Mouse (Mus musculus) midbrain, postnatal 0 days (tissue): Measurements from ENCODE around the gene Traf3ip1. TPM values are rescaled to one million over a fixed set of nuclear protein-coding genes. Genes with fewer than 3 reads are reported as not detected.

ENCODE experiments used
- ATAC-seq: fragments of 200-750 bp; cut with Nextera tagmentation; 2 replicates; pipeline ENCODE4 v1.8.0; 2017; ENCODE audit warnings: moderate number of reproducible peaks, mild to moderate bottlenecking, moderate TSS enrichment, moderate library complexity; ENCODE audit not compliant: low FRiP score
- DNase-seq: peaks from one replicate; pipeline ENCODE4 v3.0.0-alpha.2; 2015; ENCODE audit warnings: low spot score
- H3K27ac ChIP-seq: fragments of 300-500 bp; sonication (generic); 2 replicates; pipeline ENCODE4 v1.5.1; 2014; ENCODE audit warnings: low read depth, mild to moderate bottlenecking, low read length, mixed read lengths
- H3K27me3 ChIP-seq: fragments of 300-500 bp; sonication (generic); 2 replicates; pipeline ENCODE4 v1.6.1; 2014; ENCODE audit warnings: low read length, control low read depth, mixed read lengths; ENCODE audit not compliant: insufficient read depth
- H3K36me3 ChIP-seq: fragments of 300-500 bp; sonication (generic); 2 replicates; pipeline ENCODE4 v1.6.1; 2014; ENCODE audit warnings: low read length, control low read depth, mixed read lengths; ENCODE audit not compliant: insufficient read depth
- H3K4me1 ChIP-seq: fragments of 300-500 bp; sonication (generic); 2 replicates; pipeline ENCODE4 v1.6.1; 2014; ENCODE audit warnings: mild to moderate bottlenecking, control low read depth, antibody characterized with exemption, low read length, mixed read lengths; ENCODE audit not compliant: insufficient read depth
- H3K4me2 ChIP-seq: fragments of 300-500 bp; sonication (generic); 2 replicates; pipeline ENCODE4 v1.6.1; 2014; ENCODE audit warnings: low read depth, mild to moderate bottlenecking, low read length, mixed read lengths; ENCODE audit not compliant: poor library complexity, severe bottlenecking
- H3K4me3 ChIP-seq: fragments of 300-500 bp; sonication (generic); 2 replicates; pipeline ENCODE4 v1.5.1; 2014; ENCODE audit warnings: low read depth, mild to moderate bottlenecking, low read length, moderate library complexity
- H3K9ac ChIP-seq: fragments of 300-500 bp; sonication (generic); replicated peaks from 2 replicates; pipeline ENCODE4 v1.6.1; 2014; ENCODE audit warnings: mild to moderate bottlenecking, low read length, moderate library complexity, mixed read lengths; ENCODE audit not compliant: poor library complexity, severe bottlenecking
- H3K9me3 ChIP-seq: fragments of 300-500 bp; sonication (generic); 2 replicates; pipeline ENCODE4 v1.6.1; 2016; ENCODE audit warnings: low read length, control low read depth
- CTCF ChIP-seq: IDR thresholded peaks from 2 replicates; pipeline ENCODE4 v1.5.1; 2016; ENCODE audit warnings: antibody characterized with exemption, mild to moderate bottlenecking
- WGBS: fragments of 180-500 bp; shearing (Covaris S2); extraction: QIAGEN DNeasy Blood & Tissue Kit; methylation state at CpG from one replicate; pipeline ENCODE4 v1.1.7; 2014; 5-methylcytosine and 5-hydroxymethylcytosine counted together
- polyA plus RNA-seq: library from polyadenylated mRNA; unstranded; fragments of >200 nt; fragmentation: Nextera tagmentation; extraction: Ambion mirVana; gene quantifications from 2 replicates; pipeline ENCODE4 v1.2.1, GENCODE M21; 2015
- total RNA-seq: library from RNA; depleted of rRNA; stranded (reverse); fragments of >200 nt; gene quantifications from 2 replicates; pipeline ENCODE4 v1.2.3, GENCODE M21; 2014

The Traf3ip1 gene
- total and polyA plus RNA-seq, 2 experiments from 2014 or later, result 7.0 to 17.3 TPM

DNA sequence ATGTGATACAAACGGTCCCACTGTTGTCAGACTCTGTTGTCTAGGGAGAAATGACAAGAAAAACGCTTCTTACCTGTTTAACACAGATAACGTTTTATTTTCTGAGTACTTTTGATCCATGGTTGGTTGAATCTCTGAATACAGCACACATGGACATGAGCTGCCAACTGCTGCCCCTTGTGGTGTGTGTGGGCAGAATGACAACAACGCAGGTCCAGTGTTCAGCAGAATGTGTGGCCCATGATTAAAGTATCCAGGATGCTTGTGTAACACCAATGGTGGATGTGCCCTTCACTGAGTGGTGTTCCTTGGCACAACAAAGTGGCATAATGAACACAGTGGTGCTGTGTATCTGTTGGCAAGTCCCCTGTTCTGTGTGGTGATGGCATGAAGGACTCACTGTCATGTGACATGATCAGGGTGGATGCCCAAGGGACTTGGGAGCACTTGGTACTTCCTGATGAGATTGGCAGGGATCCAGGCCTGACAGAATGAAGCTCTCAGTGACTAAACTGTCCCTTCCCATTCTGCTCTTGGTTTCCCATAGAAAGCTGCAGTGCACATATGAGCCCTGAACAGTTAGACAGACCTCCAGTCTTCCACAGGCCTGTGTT, 68.6 kb downstream of the Traf3ip1 start:
- ATAC-seq (no peak), DNase-seq (peak; percentile 71)
- no peak overlapping the region for H3K4me3 ChIP-seq
- TF ChIP-seq CTCF, result peak; percentile 45
- H3K4me2 ChIP-seq, result no peak overlapping the region
- no peaks in the 10 kb centered on the region; the same call in 1 of the 2 replicates for H3K36me3 ChIP-seq
- 83% methylated on average over 4 of the region's 4 CpGs for WGBS
- H3K27me3 ChIP-seq, result no peaks in the 10 kb centered on the region
- no peaks in the 10 kb centered on the region for H3K4me1 ChIP-seq
- H3K9ac ChIP-seq, result no peak overlapping the region
- no peaks in the 10 kb centered on the region for H3K9me3 ChIP-seq
- H3K27ac ChIP-seq, result no peak overlapping the region

DNA sequence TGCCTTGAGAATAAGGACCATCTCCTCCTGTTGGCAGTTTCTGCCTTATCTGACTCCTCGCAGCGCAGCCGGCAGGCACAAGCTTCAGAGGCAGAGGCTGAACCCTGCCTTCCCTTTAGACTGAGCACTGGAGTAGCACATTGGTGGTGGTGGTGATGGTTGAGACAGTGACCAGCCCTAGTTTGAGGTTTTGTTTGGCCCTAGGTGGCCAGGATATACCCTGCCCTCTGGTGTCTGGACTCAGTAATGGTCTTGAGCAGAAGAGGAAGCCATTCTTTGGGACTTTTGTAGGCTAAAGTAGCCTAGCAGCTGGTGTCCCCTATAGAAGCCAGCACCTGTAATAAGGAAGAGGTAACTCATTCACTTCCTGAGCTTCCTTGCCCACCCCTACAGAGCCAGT, 69.6 kb downstream of the Traf3ip1 start:
- Histone ChIP-seq H3K9me3 (no peaks in the 10 kb centered on the region), H3K4me3 (no peak overlapping the region), H3K4me1 (no peaks in the 10 kb centered on the region), H3K36me3 (no peaks in the 10 kb centered on the region; the same call in 1 of the 2 replicates), H3K27me3 (no peaks in the 10 kb centered on the region), H3K9ac (no peak overlapping the region), H3K4me2 (no peak overlapping the region), H3K27ac (no peak overlapping the region)
- 70% methylated on average over 3 of the region's 3 CpGs for WGBS
- peak; percentile 65 for TF ChIP-seq CTCF
- no peak for ATAC-seq
- DNase-seq, result no peak

DNA sequence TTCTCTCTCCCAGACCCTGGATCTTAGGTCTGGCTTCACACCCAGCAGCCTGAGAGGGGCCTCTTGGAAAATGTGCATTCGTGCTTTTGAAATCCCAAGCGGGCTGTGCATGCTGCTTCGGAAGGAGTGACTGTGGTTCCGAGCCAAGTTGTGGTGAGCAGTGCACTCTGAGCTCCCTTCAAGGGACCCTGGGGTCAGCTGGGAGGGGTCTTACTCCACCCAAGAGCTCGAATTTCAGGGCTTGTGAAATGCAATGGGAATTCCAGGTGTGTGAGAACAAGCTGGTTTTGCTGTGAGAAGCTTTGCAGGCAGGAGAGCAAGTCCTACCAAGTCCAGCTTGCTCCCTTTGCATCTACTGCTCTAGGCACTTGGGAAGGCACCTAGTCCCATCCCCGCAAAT, 70.2 kb downstream of the Traf3ip1 start:
- Histone ChIP-seq H3K27ac (no peak overlapping the region), H3K4me2 (no peak overlapping the region), H3K4me1 (no peaks in the 10 kb centered on the region), H3K36me3 (no peaks in the 10 kb centered on the region; the same call in 1 of the 2 replicates), H3K4me3 (no peak overlapping the region), H3K27me3 (no peaks in the 10 kb centered on the region), H3K9me3 (no peaks in the 10 kb centered on the region), H3K9ac (no peak overlapping the region)
- WGBS, result 75% methylated on average over 6 of the region's 6 CpGs
- no peak for TF ChIP-seq CTCF
- no peak for DNase-seq
- ATAC-seq, result no peak

DNA sequence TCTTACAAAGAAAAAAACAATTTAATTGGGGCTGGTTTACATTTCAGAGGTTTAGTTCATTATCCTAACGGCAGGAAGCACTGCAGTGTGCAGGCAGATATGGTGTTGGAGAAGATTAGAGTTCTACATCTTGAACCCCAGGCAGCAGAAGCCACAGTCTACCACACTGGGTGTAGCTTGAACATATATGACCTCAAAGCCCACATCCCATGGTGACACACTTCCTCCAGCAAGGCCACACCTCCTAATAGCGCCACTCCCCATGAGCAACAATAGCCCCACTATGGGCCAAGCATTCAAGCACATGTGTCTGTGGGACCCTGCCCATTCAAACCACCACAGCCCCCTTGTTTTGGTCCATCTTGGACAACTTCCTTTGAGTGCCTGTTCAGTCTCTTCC, 72.8 kb downstream of the Traf3ip1 start:
- Histone ChIP-seq H3K27ac (no peak overlapping the region), H3K27me3 (no peaks in the 10 kb centered on the region), H3K36me3 (no peaks in the 10 kb centered on the region), H3K9ac (no peak overlapping the region), H3K4me2 (no peak overlapping the region), H3K4me1 (no peaks in the 10 kb centered on the region), H3K9me3 (no peaks in the 10 kb centered on the region), H3K4me3 (no peak overlapping the region)
- TF ChIP-seq CTCF, result no peak
- ATAC-seq, result no peak
- DNase-seq, result no peak
- 94% methylated on average over 2 of the region's 2 CpGs for WGBS

DNA sequence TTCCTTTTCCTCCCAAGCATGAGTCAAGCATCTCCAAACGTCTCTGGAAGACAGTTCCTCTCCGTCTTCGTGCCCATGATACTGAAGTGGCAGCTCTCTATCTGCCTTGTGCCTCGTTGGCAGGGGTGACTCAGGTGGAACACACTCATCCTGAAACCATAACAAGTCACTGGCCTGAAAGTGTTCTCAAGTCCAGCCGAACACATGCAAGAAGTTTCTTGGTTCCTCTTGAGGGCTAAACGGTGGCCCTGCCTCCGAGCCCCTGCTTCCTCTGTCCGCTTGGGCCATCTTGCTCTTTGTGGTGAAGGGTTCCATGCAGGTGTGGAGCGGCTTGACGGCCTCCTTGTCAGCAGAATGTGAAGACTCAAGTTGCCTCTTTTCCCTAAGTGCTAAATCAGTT, 78.0 kb downstream of the Traf3ip1 start:
- no peaks in the 10 kb centered on the region for H3K36me3 ChIP-seq
- no peaks in the 10 kb centered on the region for H3K9me3 ChIP-seq
- H3K4me3 ChIP-seq, result no peak overlapping the region
- no peak for ATAC-seq
- no peaks in the 10 kb centered on the region for H3K4me1 ChIP-seq
- no peak for TF ChIP-seq CTCF
- H3K4me2 ChIP-seq, result no peak overlapping the region
- no peak overlapping the region for H3K27ac ChIP-seq
- H3K9ac ChIP-seq, result no peak overlapping the region
- no peak for DNase-seq
- WGBS, result 82% methylated on average over 10 of the region's 10 CpGs
- H3K27me3 ChIP-seq, result no peaks in the 10 kb centered on the region

DNA sequence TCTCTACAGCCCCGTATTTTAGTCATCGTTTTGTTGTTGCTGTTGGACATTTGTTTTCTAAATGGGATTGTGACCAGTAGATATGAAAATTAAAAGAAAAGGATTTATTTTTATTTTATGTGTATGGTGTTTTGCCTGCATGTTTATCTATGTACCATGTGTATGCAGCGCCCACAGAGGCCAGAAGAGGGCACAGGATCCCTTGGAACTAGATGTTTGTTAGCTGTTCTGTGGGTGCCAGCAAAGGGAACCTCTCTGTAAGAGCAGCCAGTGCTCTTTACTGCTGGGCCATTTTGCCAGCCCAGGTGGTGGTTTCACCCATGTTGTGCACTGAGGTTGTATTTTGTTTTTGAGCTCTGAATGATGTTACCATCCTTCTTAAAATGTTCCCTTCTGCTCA, 79.8 kb downstream of the Traf3ip1 start:
- Histone ChIP-seq H3K9ac (no peak overlapping the region), H3K27me3 (no peaks in the 10 kb centered on the region), H3K4me3 (no peak overlapping the region), H3K4me2 (no peak overlapping the region), H3K27ac (no peak overlapping the region), H3K4me1 (no peaks in the 10 kb centered on the region), H3K36me3 (no peaks in the 10 kb centered on the region), H3K9me3 (no peaks in the 10 kb centered on the region)
- no peak for ATAC-seq
- WGBS, result 79% methylated on average over 3 of the region's 3 CpGs
- peak; percentile 92 for TF ChIP-seq CTCF
- DNase-seq, result peak; percentile 80
